Mouse (Mus musculus) mesoderm, embryonic 11.5 days (tissue): ENCODE results near the gene Adamts1.

Experiments
- DNase-seq: peaks from one replicate; pipeline ENCODE4 v3.0.0-alpha.2; 2012; ENCODE audit warnings: low read depth, low spot score

Gene Adamts1

GRCm38 (mm10) chr16:85765697-85766096 lies 37.2 kb downstream of the Adamts1 start:
- no peak for DNase-seq

- DNase-seq, result no peak
Measured at GRCm38 (mm10) chr16:85765167-85765566, 37.7 kb downstream of the Adamts1 start.

- no peak for DNase-seq
Measured at GRCm38 (mm10) chr16:85762052-85762665, 40.8 kb downstream of the Adamts1 start.

GRCm38 (mm10) chr16:85760961-85761580 lies 41.8 kb downstream of the Adamts1 start:
- no peak for DNase-seq

GRCm38 (mm10) chr16:85756101-85756819 lies 46.7 kb downstream of the Adamts1 start:
- peak; percentile 39 for DNase-seq

GRCm38 (mm10) chr16:85749335-85749734 lies 53.6 kb downstream of the Adamts1 start:
- DNase-seq, result no peak

- no peak for DNase-seq
Measured at GRCm38 (mm10) chr16:85747589-85748360, 55.1 kb downstream of the Adamts1 start.

GRCm38 (mm10) chr16:85746386-85746785 lies 56.5 kb downstream of the Adamts1 start:
- DNase-seq, result no peak
